Mouse (Mus musculus) lung, embryonic 14.5 days (tissue): ENCODE data around the gene Cdk17. TPM values are rescaled to one million over a fixed set of nuclear protein-coding genes. Genes with fewer than 3 reads are reported as not detected.

Source experiments
- ATAC-seq: fragments of 200-750 bp; cut with Nextera tagmentation; 2 replicates; pipeline ENCODE4 v1.8.0; 2017; ENCODE audit warnings: mild to moderate bottlenecking, moderate TSS enrichment, moderate library complexity; ENCODE audit not compliant: insufficient read depth
- DNase-seq: peaks from one replicate; pipeline ENCODE4 v3.0.0-alpha.2; 2015
- H3K27ac ChIP-seq: fragments of 300-500 bp; sonication (generic); 2 replicates; pipeline ENCODE4 v1.5.1; 2014; ENCODE audit warnings: low read depth, mild to moderate bottlenecking, moderate library complexity
- H3K27me3 ChIP-seq: fragments of 300-500 bp; sonication (generic); 2 replicates; pipeline ENCODE4 v1.6.1; 2014; ENCODE audit warnings: low read length, control low read depth; ENCODE audit not compliant: insufficient read depth
- H3K36me3 ChIP-seq: fragments of 300-500 bp; sonication (generic); 2 replicates; pipeline ENCODE4 v1.6.1; 2014; ENCODE audit warnings: control low read depth; ENCODE audit not compliant: insufficient read depth
- H3K4me1 ChIP-seq: fragments of 300-500 bp; sonication (generic); 2 replicates; pipeline ENCODE4 v1.6.1; 2014; ENCODE audit warnings: antibody characterized with exemption, control low read depth; ENCODE audit not compliant: insufficient read depth
- H3K4me2 ChIP-seq: fragments of 300-500 bp; sonication (generic); 2 replicates; pipeline ENCODE4 v1.6.1; 2014; ENCODE audit warnings: mild to moderate bottlenecking
- H3K4me3 ChIP-seq: fragments of 300-500 bp; sonication (generic); 2 replicates; pipeline ENCODE4 v1.5.1; 2014; ENCODE audit warnings: low read depth, low read length
- H3K9ac ChIP-seq: fragments of 300-500 bp; sonication (generic); 2 replicates; pipeline ENCODE4 v1.6.1; 2014
- H3K9me3 ChIP-seq: fragments of 300-500 bp; sonication (generic); 2 replicates; pipeline ENCODE4 v1.6.1; 2016; ENCODE audit warnings: low read depth, low read length, control low read depth
- CTCF ChIP-seq: IDR thresholded peaks from 2 replicates; pipeline ENCODE4 v1.5.1; 2016; ENCODE audit warnings: antibody characterized with exemption, low read depth
- WGBS: fragments of 180-500 bp; shearing (Covaris S2); extraction: QIAGEN DNeasy Blood & Tissue Kit; methylation state at CpG from one replicate; pipeline ENCODE4 v1.1.7; 2014; 5-methylcytosine and 5-hydroxymethylcytosine counted together
- polyA plus RNA-seq: library from polyadenylated mRNA; unstranded; fragments of >200 nt; fragmentation: Nextera tagmentation; extraction: Ambion mirVana; gene quantifications from 2 replicates; pipeline ENCODE4 v1.2.1, GENCODE M21; 2014

The Cdk17 gene
- polyA plus RNA-seq, 1 experiment from 2014 or later = 25.9 TPM

DNA sequence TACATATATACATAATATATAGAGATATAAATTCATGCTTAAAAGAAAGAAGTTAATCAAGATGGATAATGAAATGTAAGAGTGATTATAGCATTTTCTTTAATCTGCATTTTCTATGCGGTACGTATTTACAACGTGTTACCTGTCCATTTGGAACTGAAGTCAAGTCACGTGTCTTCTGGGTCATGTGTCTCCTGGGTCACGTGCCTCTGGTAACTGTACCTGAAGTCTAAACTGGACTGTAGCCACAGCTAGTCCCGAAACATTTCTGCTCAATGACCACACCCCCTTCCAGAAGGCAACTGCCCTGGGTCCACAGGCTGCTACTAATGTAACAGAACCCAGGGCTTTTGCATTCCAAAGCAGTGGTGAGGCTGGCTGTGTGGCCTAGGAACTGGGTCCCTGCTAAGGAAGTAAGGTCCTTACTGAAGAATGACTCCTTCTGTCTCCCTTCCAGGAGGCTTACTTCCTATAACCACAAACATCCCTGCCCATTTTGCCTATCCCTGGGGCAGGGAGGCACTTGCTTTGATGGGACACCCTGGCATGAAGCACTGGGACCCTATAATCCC is 110.3 kb downstream of the Cdk17 start:
- no peak overlapping the region for H3K27ac ChIP-seq
- H3K4me2 ChIP-seq = no peak overlapping the region
- H3K4me3 ChIP-seq = no peak overlapping the region
- 83% methylated on average over 6 of the region's 6 CpGs for WGBS
- H3K27me3 ChIP-seq = no peaks in the 10 kb centered on the region
- H3K36me3 ChIP-seq = peaks cover 19% of the 10 kb centered on the region; the same call in 1 of the 2 replicates
- no peak for ATAC-seq
- no peak for DNase-seq
- H3K9ac ChIP-seq = no peak overlapping the region
- no peak for TF ChIP-seq CTCF
- no peaks in the 10 kb centered on the region for H3K9me3 ChIP-seq
- H3K4me1 ChIP-seq = peaks cover 11% of the 10 kb centered on the region

DNA sequence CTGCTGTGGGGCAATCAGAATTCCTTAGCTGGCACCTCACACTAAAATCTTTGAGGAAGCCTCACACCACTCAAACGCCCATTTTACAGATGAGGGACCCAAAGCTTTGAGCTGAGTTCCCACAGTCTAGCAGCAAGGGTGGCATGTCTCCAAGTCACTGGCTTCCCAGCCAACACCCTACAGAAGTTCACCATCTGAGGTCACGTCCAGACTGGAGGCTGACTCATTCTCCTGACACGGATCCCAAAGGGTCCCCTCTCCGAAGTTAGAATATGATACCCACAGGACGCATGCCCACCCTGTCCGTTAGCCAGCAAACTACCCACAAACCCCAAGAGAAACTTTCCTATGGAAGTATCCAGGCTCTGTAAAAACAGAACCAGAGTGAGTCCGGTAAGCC is 111.2 kb downstream of the Cdk17 start:
- no peak overlapping the region for H3K9ac ChIP-seq
- peaks cover 11% of the 10 kb centered on the region for H3K4me1 ChIP-seq
- 81% methylated on average over 7 of the region's 7 CpGs for WGBS
- H3K4me3 ChIP-seq = no peak overlapping the region
- no peaks in the 10 kb centered on the region for H3K9me3 ChIP-seq
- peaks cover 19% of the 10 kb centered on the region; the same call in 1 of the 2 replicates for H3K36me3 ChIP-seq
- H3K27ac ChIP-seq = no peak overlapping the region
- TF ChIP-seq CTCF = no peak
- no peak overlapping the region for H3K4me2 ChIP-seq
- ATAC-seq = no peak
- no peaks in the 10 kb centered on the region for H3K27me3 ChIP-seq
- no peak for DNase-seq

DNA sequence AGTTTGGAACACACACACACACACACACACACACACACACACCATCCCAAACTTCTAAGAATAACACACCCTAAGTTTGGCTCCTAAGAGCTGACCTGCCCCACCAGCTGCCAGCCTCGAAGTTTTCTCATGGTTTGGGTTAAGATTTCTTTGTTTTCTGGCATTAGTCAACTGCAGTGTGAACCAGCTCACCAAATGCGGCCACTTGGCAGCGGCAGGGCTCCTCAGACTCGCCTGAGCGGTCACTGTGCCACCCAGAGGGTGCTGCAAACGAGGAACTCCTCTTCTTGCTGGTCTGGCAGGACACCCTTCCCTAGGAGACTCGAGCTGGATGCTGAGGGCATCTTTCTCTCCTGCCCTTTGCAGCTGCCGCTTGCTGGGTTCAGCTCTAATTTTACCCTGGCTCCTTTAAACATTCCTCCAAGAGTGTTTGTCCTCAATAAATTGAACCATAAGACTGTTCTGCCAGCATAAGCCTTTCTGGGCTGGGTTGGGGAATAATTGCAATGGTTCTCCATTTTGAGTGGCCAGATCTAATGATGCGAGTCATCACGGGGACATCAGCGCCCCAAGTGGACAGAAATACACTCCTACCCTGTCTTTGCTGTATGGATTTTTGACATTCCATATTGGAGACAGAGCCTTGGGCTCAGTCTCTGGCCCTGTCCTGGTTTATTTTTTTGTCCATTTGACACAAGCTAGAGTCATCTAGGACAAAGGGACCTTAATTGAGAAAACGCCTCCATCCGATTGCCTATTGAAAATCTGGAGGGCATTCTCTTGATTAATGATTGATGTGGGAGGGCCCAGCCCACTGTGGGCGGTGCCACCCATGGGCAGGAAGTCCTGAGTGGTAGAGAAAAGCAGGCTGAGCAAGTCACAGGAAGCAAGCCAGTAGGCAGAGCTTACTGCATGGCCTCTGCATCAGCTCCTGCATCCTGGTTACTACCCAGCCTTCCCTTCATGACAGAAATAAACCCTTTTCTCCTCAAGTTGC is 112.6 kb downstream of the Cdk17 start:
- WGBS = 73% methylated on average over 14 of the region's 14 CpGs
- Histone ChIP-seq H3K27me3 (no peaks in the 10 kb centered on the region), H3K9me3 (no peaks in the 10 kb centered on the region), H3K9ac (no peak overlapping the region), H3K4me3 (no peak overlapping the region), H3K27ac (no peak overlapping the region), H3K4me2 (no peak overlapping the region), H3K4me1 (peaks cover 11% of the 10 kb centered on the region), H3K36me3 (peaks cover 24% of the 10 kb centered on the region; the same call in 1 of the 2 replicates)
- ATAC-seq (no peak), DNase-seq (no peak)
- TF ChIP-seq CTCF = peak; percentile 15; the same call in 1 of the 2 replicates

DNA sequence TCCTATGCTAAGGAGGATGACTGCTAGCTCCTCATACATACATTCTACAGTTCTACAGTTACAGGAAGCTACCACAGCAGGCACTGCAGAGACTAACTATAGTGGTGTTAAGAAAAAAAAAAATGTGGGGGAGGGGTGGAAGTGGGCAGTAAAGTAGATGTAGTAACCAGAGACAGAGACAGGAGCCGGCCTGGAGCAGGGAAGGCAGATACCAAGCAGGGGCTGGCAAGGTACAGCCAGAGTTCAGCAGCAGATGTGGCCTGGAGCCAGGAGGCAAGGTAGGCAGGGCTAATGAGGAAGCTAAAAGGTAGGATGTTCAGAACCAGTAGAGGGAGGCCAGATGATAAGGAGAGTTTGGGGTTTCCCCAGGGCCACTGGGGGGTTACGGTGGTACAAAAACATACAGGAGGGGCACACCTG is 113.6 kb downstream of the Cdk17 start:
- WGBS = 68% methylated on average over 2 of the region's 2 CpGs
- no peak overlapping the region for H3K27ac ChIP-seq
- H3K4me1 ChIP-seq = peaks cover 11% of the 10 kb centered on the region

DNA sequence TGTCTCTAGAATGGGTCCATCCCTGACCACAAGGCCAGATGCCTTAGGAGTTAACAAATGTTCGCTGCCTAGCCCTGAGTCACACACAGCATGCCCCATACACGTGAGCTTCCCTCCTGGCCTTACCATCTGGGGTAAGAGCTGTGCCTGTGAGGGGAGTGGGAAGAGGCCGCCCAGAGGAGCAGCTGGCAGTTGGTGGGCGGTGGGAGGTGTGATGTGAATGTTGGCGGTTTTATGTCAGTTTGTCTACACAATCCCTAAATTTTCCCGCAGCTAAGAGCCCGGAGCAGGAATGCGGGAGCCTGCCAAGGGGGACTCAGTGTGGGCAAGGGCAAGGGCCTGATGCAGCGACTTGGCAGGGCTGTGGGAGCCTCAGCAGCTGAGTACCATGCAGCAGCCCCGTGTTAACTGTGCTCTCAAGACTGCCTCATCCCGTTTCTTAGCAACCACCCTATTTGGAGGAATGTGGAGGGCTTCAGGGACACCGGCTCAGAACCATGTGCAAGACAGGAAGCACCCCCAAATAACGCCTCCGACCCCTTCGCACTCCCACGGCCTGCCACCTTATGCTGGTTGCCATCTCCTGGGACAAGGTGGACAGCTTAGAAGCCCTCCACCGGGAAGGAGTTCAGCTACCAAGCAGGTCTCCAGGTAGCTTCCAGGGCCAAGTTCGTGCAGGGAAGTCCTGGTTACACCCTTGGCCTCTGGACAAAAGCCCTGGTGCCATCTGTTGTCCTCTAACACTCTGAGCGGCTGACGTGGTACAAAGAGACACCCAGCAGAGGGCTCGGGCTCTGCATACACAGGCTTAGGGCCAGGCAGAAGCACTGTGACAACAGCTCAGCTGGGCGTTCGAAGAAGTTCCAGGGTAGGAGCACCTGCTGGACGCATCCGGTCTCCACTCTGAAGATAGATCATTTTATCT is 114.8 kb downstream of the Cdk17 start:
- Histone ChIP-seq H3K9me3 (no peaks in the 10 kb centered on the region), H3K4me2 (peak overlapping the region; percentile 51), H3K27me3 (no peaks in the 10 kb centered on the region), H3K9ac (no peak overlapping the region), H3K4me3 (peak overlapping the region; percentile 5), H3K4me1 (peaks cover 11% of the 10 kb centered on the region), H3K36me3 (peaks cover 31% of the 10 kb centered on the region; the same call in 1 of the 2 replicates), H3K27ac (peak overlapping the region; percentile 18; the same call in 1 of the 2 replicates)
- ATAC-seq (peak; percentile 57; the same call in 1 of the 2 replicates), DNase-seq (no peak)
- TF ChIP-seq CTCF = no peak
- WGBS = 45% methylated on average over 25 of the region's 25 CpGs

More for the DNA sequence above, 113.6 kb downstream of the Cdk17 start:
- no peak for TF ChIP-seq CTCF
- Histone ChIP-seq H3K4me2 (no peak overlapping the region), H3K4me3 (no peak overlapping the region), H3K9me3 (no peaks in the 10 kb centered on the region), H3K36me3 (peaks cover 29% of the 10 kb centered on the region; the same call in 1 of the 2 replicates), H3K27me3 (no peaks in the 10 kb centered on the region), H3K9ac (no peak overlapping the region)
- DNase-seq (no peak), ATAC-seq (no peak)

DNA sequence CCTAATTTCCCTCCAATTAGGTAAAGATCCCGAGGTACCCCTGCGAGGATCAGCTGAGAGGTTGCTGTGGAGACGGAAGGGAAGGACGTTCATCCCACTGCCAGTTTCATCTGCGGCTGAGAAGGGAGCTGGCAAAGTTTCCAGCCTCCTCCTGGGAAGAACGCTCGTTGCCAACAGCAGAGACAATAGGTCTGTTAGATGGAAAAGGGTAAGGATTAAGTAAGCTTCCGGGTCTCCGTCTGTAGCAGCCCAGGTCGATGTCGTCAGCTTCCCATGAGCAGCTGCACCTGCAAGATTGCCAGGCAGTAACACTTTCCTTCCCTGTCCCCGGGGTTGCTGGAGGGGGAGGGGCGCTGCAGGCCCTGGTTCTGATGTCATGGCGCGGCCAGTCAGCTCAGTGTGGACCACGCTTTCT is 115.7 kb downstream of the Cdk17 start:
- H3K4me3 ChIP-seq = peak overlapping the region; percentile 5
- DNase-seq = peak; percentile 72

More for the DNA sequence above, 115.7 kb downstream of the Cdk17 start:
- Histone ChIP-seq H3K4me1 (peaks cover 11% of the 10 kb centered on the region), H3K9me3 (no peaks in the 10 kb centered on the region), H3K4me2 (peak overlapping the region; percentile 51), H3K36me3 (peaks cover 36% of the 10 kb centered on the region; the same call in 1 of the 2 replicates), H3K9ac (peak overlapping the region; percentile 27), H3K27me3 (no peaks in the 10 kb centered on the region), H3K27ac (peak overlapping the region; percentile 63; the same call in 1 of the 2 replicates)
- TF ChIP-seq CTCF = no peak
- ATAC-seq = peak; percentile 45
- WGBS = 14% methylated on average over 16 of the region's 16 CpGs
